Mouse (Mus musculus): ENCODE measurements around the gene Spon1.

The Spon1 gene

GRCm38 (mm10) chr7:113903127-113903827 lies 137.5 kb downstream of the Spon1 start:
- DNase-seq (ENCODE audit: low spot score in 2 of 2), result no peak

- DNase-seq (ENCODE audit: low spot score in 2 of 2), result no peak
Measured at GRCm38 (mm10) chr7:113903939-113904338, 138.1 kb downstream of the Spon1 start.

- DNase-seq (ENCODE audit: low spot score in 2 of 2), result no peak
Measured at GRCm38 (mm10) chr7:113904348-113904895, 138.6 kb downstream of the Spon1 start.

- DNase-seq (ENCODE audit: low spot score in 2 of 2), result no peak
Measured at GRCm38 (mm10) chr7:113909161-113909825, 143.5 kb downstream of the Spon1 start.

GRCm38 (mm10) chr7:113910856-113911255 lies 145.1 kb downstream of the Spon1 start:
- DNase-seq (ENCODE audit: low spot score in 2 of 2), result no peak

GRCm38 (mm10) chr7:113915936-113916335 lies 150.1 kb downstream of the Spon1 start:
- no peak for DNase-seq (ENCODE audit: low spot score in 2 of 2)

GRCm38 (mm10) chr7:113918916-113919315 lies 153.1 kb downstream of the Spon1 start:
- DNase-seq (ENCODE audit: low spot score in 2 of 2), result no peak

GRCm38 (mm10) chr7:113919505-113919904 lies 153.7 kb downstream of the Spon1 start:
- DNase-seq (ENCODE audit: low spot score in 2 of 2), result no peak

- no peak for DNase-seq (ENCODE audit: low spot score in 2 of 2)
Measured at GRCm38 (mm10) chr7:113920056-113920455, 154.3 kb downstream of the Spon1 start.

- DNase-seq (ENCODE audit: low spot score in 2 of 2), result no peak
Measured at GRCm38 (mm10) chr7:113924561-113924960, 158.8 kb downstream of the Spon1 start.

GRCm38 (mm10) chr7:113950888-113951287 lies 185.1 kb downstream of the Spon1 start:
- DNase-seq (ENCODE audit: low spot score in 2 of 2), result no peak

GRCm38 (mm10) chr7:113955431-113955830 lies 189.6 kb downstream of the Spon1 start:
- no peak for DNase-seq (ENCODE audit: low spot score in 2 of 2)

- no peak for DNase-seq (ENCODE audit: low spot score in 2 of 2)
Measured at GRCm38 (mm10) chr7:113960841-113961499, 195.2 kb downstream of the Spon1 start.

- no peak for DNase-seq (ENCODE audit: low spot score in 2 of 2)
Measured at GRCm38 (mm10) chr7:113961500-113961895, 195.7 kb downstream of the Spon1 start.

GRCm38 (mm10) chr7:113962078-113962477 lies 196.3 kb downstream of the Spon1 start:
- DNase-seq (ENCODE audit: low spot score in 2 of 2), result no peak

GRCm38 (mm10) chr7:113963766-113964165 lies 198.0 kb downstream of the Spon1 start:
- DNase-seq (ENCODE audit: low spot score in 2 of 2), result no peak

GRCm38 (mm10) chr7:113965625-113966024 lies 199.8 kb downstream of the Spon1 start:
- no peak for DNase-seq (ENCODE audit: low spot score in 2 of 2)

- no peak for DNase-seq (ENCODE audit: low spot score in 2 of 2)
Measured at GRCm38 (mm10) chr7:113969182-113969581, 203.4 kb downstream of the Spon1 start.

GRCm38 (mm10) chr7:113972536-113972935 lies 206.7 kb downstream of the Spon1 start:
- no peak for DNase-seq (ENCODE audit: low spot score in 2 of 2)

- no peak for DNase-seq (ENCODE audit: low spot score in 2 of 2)
Measured at GRCm38 (mm10) chr7:113986406-113987134, 220.8 kb downstream of the Spon1 start.

- DNase-seq (ENCODE audit: low spot score in 2 of 2), result no peak
Measured at GRCm38 (mm10) chr7:113988156-113988555, 222.4 kb downstream of the Spon1 start.
